Mouse (Mus musculus) MEL (cell line): ENCODE measurements around the gene Rnf10.

Experiments used
- CTCF ChIP-seq, 3 experiments: IDR thresholded peaks in 2 of 3; conservative IDR thresholded peaks in 1 of 3; 2 replicates each; pipeline ENCODE4 v1.5.1; 2011 to 2012; ENCODE audit warnings: low read length in 3 of 3, low read depth in 2 of 3, mild to moderate bottlenecking in 2 of 3, improper control_type of control experiment in 1 of 3, inconsistent platforms in 1 of 3, mixed read lengths in 1 of 3, moderate library complexity in 1 of 3; ENCODE audit not compliant: control insufficient read depth in 1 of 3, insufficient read depth in 1 of 3, poor library complexity in 1 of 3, severe bottlenecking in 1 of 3
- GATA1 ChIP-seq: IDR thresholded peaks from 2 replicates; pipeline ENCODE4 v1.6.1; 2011; ENCODE audit warnings: low read depth, low read length, improper control_type of control experiment
- JUND ChIP-seq: IDR thresholded peaks from 2 replicates; pipeline ENCODE4 v1.6.1; 2011; ENCODE audit warnings: low read depth, mild to moderate bottlenecking, improper control_type of control experiment, low read length
- MYB ChIP-seq: IDR thresholded peaks from 2 replicates; pipeline ENCODE4 v1.6.1; 2011; ENCODE audit warnings: mild to moderate bottlenecking, low read depth, low read length, improper control_type of control experiment
- POLR2A ChIP-seq, 2 experiments: IDR thresholded peaks; 2 replicates each; pipeline ENCODE4 v1.6.1; 2011 to 2012; ENCODE audit warnings: low read length in 2 of 2, mild to moderate bottlenecking in 2 of 2, control low read depth in 1 of 2, improper control_type of control experiment in 1 of 2, low read depth in 1 of 2, moderate library complexity in 1 of 2; ENCODE audit not compliant: control insufficient read depth in 1 of 2, insufficient read depth in 1 of 2, poor library complexity in 1 of 2
- POLR2AphosphoS2 ChIP-seq: IDR thresholded peaks from 2 replicates; pipeline ENCODE4 v1.6.1; 2011; ENCODE audit warnings: low read length, improper control_type of control experiment
- RAD21 ChIP-seq: IDR thresholded peaks from 2 replicates; pipeline ENCODE4 v1.6.1; 2011; ENCODE audit warnings: mild to moderate bottlenecking, low read depth, low read length, improper control_type of control experiment
- SIN3A ChIP-seq: IDR thresholded peaks from 2 replicates; pipeline ENCODE4 v1.6.1; 2012; ENCODE audit warnings: low read length, improper control_type of control experiment, inconsistent platforms
- SMC3 ChIP-seq: IDR thresholded peaks from 2 replicates; pipeline ENCODE4 v1.6.1; 2011; ENCODE audit warnings: low read depth, low read length, improper control_type of control experiment
- USF1 ChIP-seq: IDR thresholded peaks from 2 replicates; pipeline ENCODE4 v1.6.1; 2014; ENCODE audit warnings: low read depth, mild to moderate bottlenecking, inconsistent platforms, low read length, improper control_type of control experiment, moderate library complexity
- ZMIZ1 ChIP-seq: IDR thresholded peaks from 2 replicates; pipeline ENCODE4 v1.6.1; 2012; ENCODE audit warnings: low read depth, mild to moderate bottlenecking, inconsistent platforms, low read length, improper control_type of control experiment, moderate library complexity
- ZNF384 ChIP-seq: IDR thresholded peaks from 2 replicates; pipeline ENCODE4 v1.6.1; 2012; ENCODE audit warnings: low read depth, mild to moderate bottlenecking, inconsistent platforms, low read length, improper control_type of control experiment

GRCm38 (mm10) chr5:115238729-115239195 lies 33.9 kb downstream of the Rnf10 start:
- TF ChIP-seq JUND (no peak), POLR2A (IDR thresholded peaks at IDR 0.05; ENCODE audit: control insufficient read depth in 1 of 2, insufficient read depth in 1 of 2, low read depth in 1 of 2, low read length in 2 of 2, poor library complexity in 1 of 2) (no peak), CTCF (IDR thresholded peaks at IDR 0.05 in 2 of 3, conservative IDR thresholded peaks at IDR 0.05 in 1 of 3; ENCODE audit: control insufficient read depth in 1 of 3, insufficient read depth in 1 of 3, low read depth in 2 of 3, low read length in 3 of 3, poor library complexity in 1 of 3, severe bottlenecking in 1 of 3) (no peak), RAD21 (no peak), ZMIZ1 (no peak), GATA1 (no peak), POLR2AphosphoS2 (no peak), ZNF384 (no peak), MYB (no peak), SMC3 (no peak), USF1 (no peak), SIN3A (no peak)
